Mouse (Mus musculus): ENCODE measurements around the gene Ptpn23.
"Not testable (repeated sequence)": the region's sequence is repeated elsewhere in the genome, so short reads cannot be mapped to it uniquely, and the experiment has no call there.

The Ptpn23 gene

GRCm38 (mm10) chr9:110408099-110408773 is at the start of gene Ptpn23:
TSS of gene Ptpn23 (minus strand) at chr9:110408213.
- peak; percentile 99 for DNase-seq (ENCODE audit: low read depth, low spot score)

DNA sequence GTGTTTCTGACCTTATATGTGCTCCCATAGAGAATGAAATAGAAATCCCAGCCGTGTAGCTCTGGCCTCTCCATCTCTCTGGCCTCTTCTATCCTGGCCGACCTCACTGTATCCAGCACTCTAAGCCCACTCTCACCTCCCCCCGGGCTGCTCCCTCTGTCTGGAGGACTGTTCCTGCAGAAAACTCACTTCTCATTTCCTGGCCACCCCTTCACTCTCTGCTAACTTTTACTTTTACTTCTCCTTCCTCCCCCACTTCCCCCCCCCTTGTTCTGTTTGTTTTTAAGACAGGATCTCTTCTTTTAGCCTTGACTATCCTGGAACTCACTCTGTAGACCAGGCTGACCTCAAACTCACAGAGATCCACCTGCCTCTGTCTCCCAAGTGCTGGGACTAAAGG is 44.5 kb upstream of the Ptpn23 start:
- DNase-seq (ENCODE audit: low read depth, low spot score): no peak

- peak; percentile 86 for DNase-seq (ENCODE audit: low read depth, low spot score)
Measured at GRCm38 (mm10) chr9:110448857-110449617, 41.0 kb upstream of the Ptpn23 start.

DNA sequence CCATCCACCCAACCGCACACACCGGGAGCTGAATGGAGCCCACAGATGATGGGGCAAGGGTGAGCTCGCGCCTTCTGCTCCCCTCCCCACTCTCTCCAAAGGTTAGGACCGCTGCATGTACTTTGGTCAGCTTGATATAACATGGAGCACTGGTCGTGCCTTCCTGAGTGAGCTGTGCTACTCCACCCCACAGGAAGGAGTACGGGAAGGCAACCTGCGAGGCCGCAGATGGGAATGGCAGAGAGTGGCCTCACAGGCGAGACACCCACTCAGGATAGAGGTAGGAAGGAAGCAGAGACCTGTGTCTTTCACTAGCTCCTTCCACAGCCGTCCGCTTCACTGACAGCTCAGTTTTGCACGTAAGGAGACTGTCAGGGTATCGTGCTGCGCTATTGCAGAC is 40.3 kb upstream of the Ptpn23 start:
- no peak for DNase-seq (ENCODE audit: low read depth, low spot score)

GRCm38 (mm10) chr9:110440559-110440958 is 32.5 kb upstream of the Ptpn23 start:
- DNase-seq (ENCODE audit: low read depth, low spot score): no peak

- no peak for DNase-seq (ENCODE audit: low read depth, low spot score)
Measured at GRCm38 (mm10) chr9:110440049-110440448, 32.0 kb upstream of the Ptpn23 start.

DNA sequence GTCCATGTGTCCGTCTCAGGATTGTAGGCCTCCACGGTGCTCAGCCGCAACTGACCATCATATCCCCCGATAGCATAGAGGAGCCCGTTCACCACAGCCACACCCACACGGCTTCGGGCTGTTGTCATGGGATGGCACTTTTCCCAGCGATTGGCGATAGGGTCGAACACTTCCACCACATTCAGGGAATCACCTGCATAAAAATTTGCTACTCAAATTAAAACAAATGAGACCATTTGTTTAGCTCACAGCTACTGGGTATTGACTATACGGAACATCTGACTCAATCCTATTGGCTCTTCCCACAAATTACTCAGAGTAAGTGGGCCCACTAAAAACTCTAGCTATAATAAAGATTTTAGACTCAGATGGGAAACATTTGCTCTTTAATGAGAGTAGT is 28.0 kb upstream of the Ptpn23 start:
- no peak for DNase-seq (ENCODE audit: low read depth, low spot score)

- no peak for DNase-seq (ENCODE audit: low read depth, low spot score)
Measured at GRCm38 (mm10) chr9:110433045-110433444, 25.0 kb upstream of the Ptpn23 start.

- DNase-seq (ENCODE audit: low read depth, low spot score): no peak
Measured at GRCm38 (mm10) chr9:110431241-110431640, 23.2 kb upstream of the Ptpn23 start.

GRCm38 (mm10) chr9:110419511-110420112 is 11.6 kb upstream of the Ptpn23 start, which contains the start of gene Ngp:
TSS of gene Ngp (plus strand) at chr9:110419747.
- no peak for DNase-seq (ENCODE audit: low read depth, low spot score)

GRCm38 (mm10) chr9:110413785-110414184 is 5.8 kb upstream of the Ptpn23 start:
- peak; percentile 23 for DNase-seq (ENCODE audit: low read depth, low spot score)

GRCm38 (mm10) chr9:110412926-110413325 is 4.9 kb upstream of the Ptpn23 start:
- no peak for DNase-seq (ENCODE audit: low read depth, low spot score)

GRCm38 (mm10) chr9:110410908-110411887 is 3.2 kb upstream of the Ptpn23 start:
- DNase-seq (ENCODE audit: low read depth, low spot score): peak; percentile 86

DNA sequence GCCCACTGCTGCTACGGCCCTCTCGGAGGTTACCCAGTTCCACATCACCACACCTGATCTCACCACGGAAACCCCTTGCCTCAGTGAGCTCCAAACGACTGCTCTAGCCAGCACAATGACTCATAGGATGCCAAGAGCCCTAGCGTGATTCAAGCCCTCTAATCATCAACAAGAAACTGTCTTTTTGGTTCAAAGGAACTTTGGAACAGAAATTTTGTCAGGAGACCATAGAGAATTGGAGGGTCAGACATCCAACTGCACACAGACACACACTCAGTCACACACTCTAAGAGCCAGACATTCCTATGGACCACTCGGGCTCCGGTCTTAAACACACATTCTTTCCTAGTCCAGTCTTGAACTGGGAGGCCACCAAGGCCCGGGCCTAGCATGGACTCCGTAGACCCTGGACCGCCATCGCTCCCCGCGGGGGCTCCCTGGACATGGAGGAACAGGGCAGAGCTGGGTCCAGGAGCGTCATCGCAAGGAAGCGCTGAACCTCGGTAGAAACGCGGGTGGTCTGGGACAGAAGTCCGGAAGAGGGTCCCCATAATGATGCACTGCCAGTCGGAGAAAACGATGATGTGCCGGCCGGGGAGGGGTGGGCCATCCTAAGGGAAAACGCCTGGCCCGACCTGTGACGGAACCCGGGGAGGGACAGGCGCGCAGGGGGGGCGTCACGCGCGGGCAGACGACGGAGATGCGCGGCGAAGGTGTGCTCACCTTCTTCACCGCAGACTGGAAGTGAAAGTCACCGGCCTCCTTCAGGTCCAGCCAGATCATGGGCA is 508 bp downstream of the Ptpn23 start:
- DNase-seq (ENCODE audit: low read depth, low spot score): no peak

DNA sequence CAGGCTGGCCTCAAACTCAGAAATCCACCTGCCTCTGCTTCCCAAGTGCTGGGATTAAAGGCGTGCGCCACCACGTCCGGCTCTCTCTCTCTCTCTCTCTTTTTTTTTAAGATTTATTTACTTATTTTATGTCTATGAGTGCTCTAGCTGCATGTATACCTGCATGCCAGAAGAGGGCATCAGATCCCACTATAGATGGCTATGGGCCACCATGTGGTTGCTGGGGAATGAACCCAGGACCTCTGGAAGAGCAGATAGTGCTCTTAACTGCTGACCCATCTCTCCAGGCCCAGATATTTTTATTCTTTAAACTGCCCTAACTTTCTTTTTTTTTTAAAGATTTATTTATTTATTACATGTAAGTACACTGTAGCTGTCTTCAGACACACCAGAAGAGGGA is 4.8 kb downstream of the Ptpn23 start:
- DNase-seq (ENCODE audit: low read depth, low spot score): not testable (repeated sequence)

- DNase-seq (ENCODE audit: low read depth, low spot score): no peak
Measured at GRCm38 (mm10) chr9:110402731-110403130, 5.3 kb downstream of the Ptpn23 start.

DNA sequence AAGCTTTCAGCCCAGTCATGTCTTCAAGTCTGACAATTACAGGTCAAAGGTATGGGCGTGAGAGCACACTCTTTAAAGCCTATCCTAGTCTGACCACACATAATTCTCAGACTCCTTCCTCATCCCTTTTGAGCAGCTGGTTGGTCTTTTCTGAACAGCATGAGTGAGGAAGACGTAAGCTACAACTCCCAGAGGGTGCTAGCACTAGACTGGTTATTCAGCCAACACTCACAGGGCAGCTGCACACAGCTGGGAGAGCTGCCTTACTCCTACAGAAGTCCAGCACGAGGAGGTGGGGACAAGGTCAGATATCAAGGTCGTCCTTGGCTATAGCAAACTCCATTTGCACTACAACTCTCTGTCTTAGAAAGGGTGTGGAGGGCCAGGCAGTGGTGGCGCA is 7.4 kb downstream of the Ptpn23 start:
- no peak for DNase-seq (ENCODE audit: low read depth, low spot score)

DNA sequence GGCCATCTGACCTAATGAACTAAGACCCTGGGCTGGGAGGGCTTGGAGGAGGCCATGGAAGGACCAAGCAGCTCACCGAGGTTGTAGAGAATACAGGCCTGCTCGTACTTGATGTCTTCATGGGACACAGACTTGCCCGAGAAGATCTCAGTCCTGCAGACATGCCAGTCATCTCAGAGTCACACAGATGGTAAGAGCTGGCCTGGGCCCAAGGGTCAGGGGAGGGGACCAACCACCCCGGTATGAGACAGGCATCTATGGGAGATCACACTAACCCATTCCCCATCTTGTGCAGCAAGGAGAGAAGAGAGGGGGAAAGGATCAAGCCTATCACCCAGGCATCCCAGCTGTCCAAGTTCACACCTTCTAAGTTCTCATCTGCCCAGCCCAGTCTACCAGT is 14.7 kb downstream of the Ptpn23 start:
- DNase-seq (ENCODE audit: low read depth, low spot score): no peak

- no peak for DNase-seq (ENCODE audit: low read depth, low spot score)
Measured at GRCm38 (mm10) chr9:110390843-110391242, 17.2 kb downstream of the Ptpn23 start.

DNA sequence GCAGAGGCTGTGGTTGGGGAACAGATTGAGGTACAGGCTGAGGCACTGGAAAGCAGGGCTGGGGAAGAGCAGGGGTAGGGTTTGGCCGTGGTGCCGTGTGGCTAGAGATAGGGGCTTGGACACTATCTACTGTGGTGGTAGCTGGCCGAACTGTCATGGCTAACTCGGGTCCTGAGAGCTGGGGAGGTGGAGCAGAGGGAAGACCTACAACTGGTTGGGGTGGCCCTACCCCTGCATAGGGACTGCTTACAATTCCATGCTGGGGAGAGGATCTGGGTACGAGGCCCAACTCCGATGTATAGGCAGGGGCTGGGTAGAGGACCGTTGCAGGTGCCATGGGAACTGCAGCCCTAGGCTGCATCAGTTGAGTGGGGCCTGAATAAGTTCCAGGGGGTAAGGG is 20.0 kb downstream of the Ptpn23 start:
- DNase-seq (ENCODE audit: low read depth, low spot score): no peak

Data from mesoderm, embryonic 11.5 days (tissue).